Mouse (Mus musculus) central nervous system, embryonic 14 days (tissue): ENCODE data around the gene Tex13c2. TPM values are rescaled to one million over a fixed set of nuclear protein-coding genes. Genes with fewer than 3 reads are reported as not detected.

Experiments
- polyA plus RNA-seq: library from polyadenylated mRNA; depleted of rRNA; stranded (reverse); fragments of >200 nt; gene quantifications from 2 replicates; pipeline ENCODE4 v1.2.3, GENCODE M21; 2012; rRNA removed

Tex13c2 gene
- not detected in 2 replicates for polyA plus RNA-seq

GRCm38 (mm10) chrX:42489446-42489845 is at the start of gene Tex13c2:
Tex13c2 (plus strand) TSS chrX:42489691.

GRCm38 (mm10) chrX:42502291-42503043 is 13.0 kb downstream of the Tex13c2 start, which contains the start of gene Sh2d1a:
Sh2d1a (plus strand) TSS chrX:42502453.

Other genes with a start within 250 kb of the Tex13c2 start
- gene Sh2d1a, start 12.8 kb downstream of the Tex13c2 start, polyA plus RNA-seq, result 0.11 and 0.18 TPM in 2 replicates